Mouse (Mus musculus) left cerebral cortex, adult 2 months (tissue): ENCODE data around the gene Olfr1510. TPM values are rescaled to one million over a fixed set of nuclear protein-coding genes. Genes with fewer than 3 reads are reported as not detected.
"Not testable (repeated sequence)": the region's sequence is repeated elsewhere in the genome, so short reads cannot be mapped to it uniquely, and the experiment has no call there.

ENCODE experiments used
- DNase-seq, 2 experiments: peaks; one replicate each; pipeline ENCODE4 v3.0.0; 2021 to 2022; ENCODE audit warnings: low spot score in 2 of 2, mixed read lengths in 1 of 2; ENCODE audit errors: extremely low spot score in 1 of 2
- H3K27ac ChIP-seq: fragments of 200-600 bp; 2 replicates; pipeline ENCODE4 v1.8.1; 2022
- H3K4me3 ChIP-seq: fragments of 200-600 bp; 2 replicates; pipeline ENCODE4 v1.8.1; 2022
- CTCF ChIP-seq: fragments of 200-600 bp; IDR thresholded peaks from 2 replicates; pipeline ENCODE4 v1.8.1; 2022; ENCODE audit warnings: antibody characterized with exemption, mild to moderate bottlenecking, moderate library complexity
- intact Hi-C: fragments of 180-260 bp; cut with DNase I; formaldehyde crosslinking; loops from one replicate; pipeline ENCODE4 v1.15.1; 2025
- long read RNA-seq, 2 experiments: library from polyadenylated mRNA; stranded (forward); transcript quantifications; one replicate each; pipeline ENCODE4 v2.0.0; 2021; ENCODE audit warnings: borderline mapping rate in 2 of 2
- total RNA-seq, 2 experiments: library from RNA; stranded (reverse); gene quantifications; 2 replicates each; pipeline ENCODE4 v1.2.3; 2021

Gene Olfr1510
- total RNA-seq: not detected
- long read RNA-seq, experiment 1: 0 reads
- long read RNA-seq, experiment 2: 0 reads

DNA sequence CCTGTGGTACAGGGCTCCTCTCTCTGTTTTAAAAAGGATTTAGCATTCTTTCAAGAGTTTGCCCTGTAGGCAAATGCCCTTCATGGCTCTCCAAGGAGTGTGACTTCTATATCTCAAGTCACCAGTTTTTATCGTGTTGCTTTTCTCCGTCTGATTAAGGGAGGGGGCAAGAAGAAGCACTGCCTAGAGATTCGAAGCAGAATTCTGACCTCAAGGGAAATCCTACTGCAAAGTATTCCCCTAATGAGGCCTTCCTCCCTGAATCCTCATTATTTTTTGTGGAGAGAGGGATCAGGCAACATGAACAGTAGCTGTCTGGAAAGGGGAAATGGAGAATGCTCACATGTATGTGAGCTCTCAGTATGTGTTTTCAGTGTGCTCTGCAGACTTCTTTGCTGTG is at the start of gene Olfr1510:
Gene Olfr1510 (minus strand): TSS at position 101 of the 400 bp plus-strand sequence.
- H3K4me3 ChIP-seq: no peak within 1 kb of the TSS
- H3K27ac ChIP-seq: no peak within 1 kb of the TSS
- intact Hi-C loops: no loop called here
- DNase-seq: no peak
- no peak for TF ChIP-seq CTCF

DNA sequence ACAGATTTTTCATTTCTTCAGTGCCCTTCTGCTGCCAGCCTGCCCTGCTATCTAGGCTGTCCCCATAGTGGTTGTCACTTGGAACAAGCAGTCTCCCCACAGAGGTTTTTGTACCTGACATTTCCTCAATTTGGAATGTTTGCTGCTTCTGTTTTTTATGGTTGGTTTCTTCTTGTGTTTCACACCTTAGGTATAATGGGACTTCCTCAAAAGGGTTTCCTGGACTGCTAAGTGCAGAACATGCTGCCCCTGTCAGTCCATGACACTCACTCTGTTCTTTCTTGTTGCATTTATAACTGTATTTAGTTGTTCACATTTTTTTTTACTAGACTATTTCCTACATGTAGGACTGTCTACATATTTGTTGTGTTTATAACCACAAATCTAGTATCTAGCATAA is 47.8 kb upstream of the Olfr1510 start:
- Histone ChIP-seq H3K27ac (no peak overlapping the region), H3K4me3 (no peak overlapping the region)
- TF ChIP-seq CTCF: no peak
- intact Hi-C loops: no loop called here
- no peak for DNase-seq

DNA sequence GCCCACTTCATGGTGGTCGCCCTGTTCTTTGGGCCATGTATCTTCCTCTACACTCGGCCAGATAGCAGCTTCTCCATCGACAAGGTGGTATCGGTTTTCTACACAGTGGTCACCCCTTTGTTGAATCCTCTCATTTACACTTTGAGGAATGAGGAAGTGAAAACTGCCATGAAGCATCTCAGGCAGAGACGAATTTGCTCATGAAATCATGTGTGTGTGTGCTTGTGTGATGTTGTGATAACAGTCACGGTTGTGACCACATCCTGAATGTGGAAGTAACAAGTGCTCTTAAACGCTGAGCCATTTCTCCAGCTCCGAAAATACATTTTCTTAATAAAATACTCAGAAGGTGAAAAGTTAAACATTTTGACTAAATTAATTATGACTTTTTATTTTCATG is 37.0 kb upstream of the Olfr1510 start:
- no peak for DNase-seq
- Histone ChIP-seq H3K4me3 (no peak overlapping the region), H3K27ac (no peak overlapping the region)
- TF ChIP-seq CTCF: no peak
- intact Hi-C loops: no loop called here

DNA sequence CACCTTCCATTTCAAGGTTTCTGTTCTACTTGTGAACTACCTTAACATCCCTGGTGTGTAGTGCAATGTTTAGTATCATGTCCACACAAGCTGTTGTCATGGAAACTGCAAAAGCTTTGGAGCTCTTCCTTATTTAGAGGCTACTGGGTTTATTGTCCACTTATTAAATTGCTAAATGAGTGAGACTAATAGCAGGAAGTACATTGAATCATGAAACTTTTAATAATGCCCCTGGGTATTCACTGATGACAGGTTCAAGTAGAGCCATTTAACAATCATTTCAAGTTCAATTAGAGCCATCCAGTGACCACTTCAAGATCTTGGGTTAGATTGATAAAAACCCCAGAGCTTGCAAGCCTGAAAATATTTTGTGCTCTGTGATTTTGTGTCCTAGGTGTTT is 28.5 kb upstream of the Olfr1510 start, which contains the start of gene Olfr1509:
Gene Olfr1509 (plus strand): TSS at position 301 of the 400 bp plus-strand sequence.
- DNase-seq: no peak
- intact Hi-C loops: no loop called here
- Histone ChIP-seq H3K4me3 (no peak within 1 kb of the TSS), H3K27ac (no peak within 1 kb of the TSS)
- TF ChIP-seq CTCF: no peak

DNA sequence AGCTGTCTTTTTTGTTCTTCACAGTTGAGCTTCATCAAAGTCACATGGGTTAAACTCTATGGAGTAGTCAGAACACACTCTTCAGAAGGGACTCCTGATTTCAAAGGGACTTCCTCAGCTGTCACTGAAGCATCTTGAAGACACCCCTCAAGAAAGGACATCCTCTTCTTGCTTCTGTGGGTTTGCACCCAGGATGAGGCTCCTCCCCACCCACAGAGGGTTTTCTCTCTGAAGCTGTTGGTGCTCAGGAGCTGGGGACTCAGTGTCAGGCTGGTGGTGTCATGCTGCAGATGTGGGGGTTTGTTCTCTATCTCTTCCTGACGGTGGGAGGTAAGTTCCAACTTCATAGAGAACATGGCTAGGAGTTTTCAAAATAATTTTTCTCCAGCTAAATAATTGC is 13.5 kb upstream of the Olfr1510 start:
- no peak for TF ChIP-seq CTCF

GRCm38 (mm10) chr14:52410142-52410919 is 3.8 kb downstream of the Olfr1510 start:
- intact Hi-C loops, H3K4me3 ChIP-seq, H3K27ac ChIP-seq, DNase-seq: not testable (repeated sequence)

More for the DNA sequence above, 13.5 kb upstream of the Olfr1510 start:
- intact Hi-C loops: no loop called here
- Histone ChIP-seq H3K27ac (no peak overlapping the region), H3K4me3 (no peak overlapping the region)
- no peak for DNase-seq

DNA sequence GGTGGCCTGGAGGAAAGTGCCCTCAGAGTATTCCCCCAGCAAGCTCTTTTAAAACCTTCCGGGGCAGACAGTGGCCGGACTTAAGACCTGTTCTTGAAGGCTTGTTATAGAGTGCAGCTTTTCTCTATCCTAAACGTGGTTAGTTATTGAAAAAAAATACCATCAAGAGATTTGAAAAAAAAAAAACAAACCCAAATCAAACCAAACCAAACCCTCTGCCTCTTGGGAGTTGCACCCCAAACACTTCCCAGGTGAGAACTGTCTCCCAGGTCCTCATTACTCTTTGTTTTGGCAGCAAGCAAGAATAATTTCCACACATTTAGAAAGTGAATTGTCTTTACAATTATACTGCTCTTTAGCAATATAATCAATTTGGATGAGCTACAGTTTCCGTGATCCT is 16.9 kb downstream of the Olfr1510 start, which contains the start of gene Olfr1511:
Gene Olfr1511 (minus strand): TSS at position 101 of the 400 bp plus-strand sequence.
- TF ChIP-seq CTCF: no peak
- intact Hi-C loops: no loop called here
- H3K27ac ChIP-seq: no peak within 1 kb of the TSS
- H3K4me3 ChIP-seq: no peak within 1 kb of the TSS
- DNase-seq: no peak

GRCm38 (mm10) chr14:52390084-52390848 is 23.9 kb downstream of the Olfr1510 start:
- DNase-seq, H3K27ac ChIP-seq, intact Hi-C loops, H3K4me3 ChIP-seq: not testable (repeated sequence)

GRCm38 (mm10) chr14:52379068-52379467 is 35.1 kb downstream of the Olfr1510 start, which contains the start of gene Olfr1512:
Gene Olfr1512, minus strand, starts transcription at chr14:52379168.
- no peak within 1 kb of the TSS for H3K27ac ChIP-seq
- no peak for DNase-seq
- intact Hi-C loops: no loop called here
- H3K4me3 ChIP-seq: no peak within 1 kb of the TSS
- TF ChIP-seq CTCF: no peak

DNA sequence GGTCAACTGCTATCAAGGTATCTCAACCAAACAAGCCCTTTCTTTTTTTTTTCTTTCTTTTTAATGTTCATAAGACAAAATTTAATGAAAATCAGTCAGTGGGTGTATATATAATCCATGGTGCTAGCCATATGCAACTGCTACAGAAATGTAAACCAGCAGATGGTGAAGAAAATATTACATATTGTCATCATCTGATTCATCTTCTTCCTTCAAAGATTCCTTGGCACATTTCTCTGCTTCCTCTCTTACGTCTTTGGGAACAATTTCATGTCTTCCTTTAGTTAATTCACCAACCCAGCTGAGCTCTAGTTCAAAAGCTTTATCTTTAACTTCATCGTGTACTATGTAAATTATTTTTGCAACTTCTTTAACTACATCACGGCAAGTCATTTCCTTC is 45.4 kb downstream of the Olfr1510 start:
- Histone ChIP-seq H3K27ac (no peak overlapping the region), H3K4me3 (no peak overlapping the region)
- TF ChIP-seq CTCF: no peak
- intact Hi-C loops: no loop called here
- no peak for DNase-seq

Other genes starting within 250 kb of the Olfr1510 start
- gene Supt16, start 217.0 kb downstream of the Olfr1510 start, total RNA-seq: 10 to 100 TPM; 52.5 to 54.7 TPM
- 100 to 1,000 TPM; 115 to 122 TPM for gene Chd8, start 156.6 kb downstream of the Olfr1510 start, total RNA-seq
- gene Tox4, start 135.2 kb downstream of the Olfr1510 start, total RNA-seq: 10 to 100 TPM; 62.6 to 66.0 TPM
- gene Rab2b, start 134.8 kb downstream of the Olfr1510 start, total RNA-seq: 10 to 100 TPM; 35.8 to 37.2 TPM
- gene Mettl3, start 109.2 kb downstream of the Olfr1510 start, total RNA-seq: 10 to 100 TPM; 37.4 to 44.7 TPM
- 10 to 100 TPM; 31.9 to 33.0 TPM for gene Sall2, start 85.6 kb downstream of the Olfr1510 start, total RNA-seq
- not detected for gene Olfr1513, start 58.0 kb downstream of the Olfr1510 start, total RNA-seq
- gene Olfr1512, start 35.2 kb downstream of the Olfr1510 start, total RNA-seq: not detected
- not detected for gene Olfr1511, start 17.0 kb downstream of the Olfr1510 start, total RNA-seq
- not detected for gene Olfr1509, start 28.6 kb upstream of the Olfr1510 start, total RNA-seq
- gene Olfr1508, start 53.1 kb upstream of the Olfr1510 start, total RNA-seq: not detected
- not detected for gene Olfr1507, start 81.4 kb upstream of the Olfr1510 start, total RNA-seq